23 mouse cellular contexts compared by ENCODE assay signal in genomic region chr6:50960341-50960740, GRCm38 (mm10).
A peak's percentile ranks its signal among the peaks of the same experiment; 100 is the strongest.
DNase-seq lines count a peak whose midpoint lies in the region; ATAC-seq lines count a peak whose summit lies in the region.
"Had no signal": no experiment of that assay in that cellular context is flagged by ENCODE, and none has a peak within 500 bp of the region (broad histone marks: within the 10 kb centered on the region; RNA-seq: fewer than 3 reads in every experiment).

No protein-coding gene starts in this region.

- no peaks in the 10 kb centered on the region for H3K27me3 ChIP-seq in forebrain, embryonic 11.5 days (ENCODE audit: control insufficient read depth, insufficient read depth, low read length)
- H3K27me3 ChIP-seq in forebrain, embryonic 15.5 days = no peaks in the 10 kb centered on the region
- no peaks in the 10 kb centered on the region for H3K27me3 ChIP-seq in embryonic facial prominence, embryonic 12.5 days
- no peaks in the 10 kb centered on the region for H3K27me3 ChIP-seq in limb, embryonic 10.5 days (ENCODE audit: low read depth, poor library complexity, severe bottlenecking)
- H3K27me3 ChIP-seq: embryonic facial prominence, embryonic 15.5 days; forebrain, embryonic 13.5 days; heart, embryonic 15.5 days had no signal

- no peak overlapping the region for H3K4me2 ChIP-seq in forebrain, embryonic 11.5 days (ENCODE audit: low read depth, low read length, severe bottlenecking)
- no peak overlapping the region for H3K4me2 ChIP-seq in forebrain, embryonic 15.5 days (replicated peaks)
- H3K4me2 ChIP-seq in embryonic facial prominence, embryonic 12.5 days (replicated peaks) = no peak overlapping the region
- H3K4me2 ChIP-seq: embryonic facial prominence, embryonic 15.5 days; forebrain, embryonic 13.5 days; heart, embryonic 11.5 days; heart, embryonic 15.5 days; hindbrain, embryonic 14.5 days had no signal

- no peak for ATAC-seq in forebrain, embryonic 11.5 days (replicated peaks; ENCODE audit: low FRiP score)
- no peak for ATAC-seq in forebrain, embryonic 15.5 days (replicated peaks)
- no peak for ATAC-seq in embryonic facial prominence, embryonic 12.5 days (ENCODE audit: insufficient number of reproducible peaks, insufficient read depth, low FRiP score, low TSS enrichment)
- no peak for ATAC-seq in megakaryocyte, adult 5-6 weeks (ENCODE audit: poor library complexity, severe bottlenecking)
- ATAC-seq in erythroblast, adult 5-6 weeks (replicated peaks; ENCODE audit: low FRiP score, poor library complexity, severe bottlenecking) = no peak
- ATAC-seq: forebrain, embryonic 13.5 days; intestine, embryonic 16.5 days had no signal

- no peak overlapping the region for H3K27ac ChIP-seq in forebrain, embryonic 11.5 days (ENCODE audit: low read depth, low read length)
- H3K27ac ChIP-seq in forebrain, embryonic 15.5 days (replicated peaks) = no peak overlapping the region
- peak overlapping the region; percentile 51 for H3K27ac ChIP-seq in embryonic facial prominence, embryonic 12.5 days
- H3K27ac ChIP-seq in limb, embryonic 10.5 days = 0 out of 2 replicates have a peak overlapping the region, but pooled peaks have one; percentile 14
- H3K27ac ChIP-seq: forebrain, embryonic 13.5 days; heart, embryonic 15.5 days; hindbrain, embryonic 14.5 days had no signal

- no peaks in the 10 kb centered on the region for H3K36me3 ChIP-seq in forebrain, embryonic 11.5 days (ENCODE audit: control insufficient read depth, insufficient read depth, low read length)
- H3K36me3 ChIP-seq in forebrain, embryonic 15.5 days = no peaks in the 10 kb centered on the region
- H3K36me3 ChIP-seq in embryonic facial prominence, embryonic 12.5 days = no peaks in the 10 kb centered on the region
- H3K36me3 ChIP-seq in limb, embryonic 10.5 days = no peaks in the 10 kb centered on the region
- H3K36me3 ChIP-seq: embryonic facial prominence, embryonic 15.5 days; heart, embryonic 15.5 days; hindbrain, embryonic 10.5 days had no signal

- no peaks in the 10 kb centered on the region for H3K4me1 ChIP-seq in forebrain, embryonic 11.5 days (replicated peaks; ENCODE audit: control insufficient read depth, insufficient read depth, low read length)
- 0 out of 2 replicates have a peak, but pooled peaks cover 4% of the 10 kb centered on the region for H3K4me1 ChIP-seq in forebrain, embryonic 15.5 days
- H3K4me1 ChIP-seq in embryonic facial prominence, embryonic 12.5 days = peaks cover 17% of the 10 kb centered on the region; the same call in 1 of the 2 replicates
- H3K4me1 ChIP-seq in limb, embryonic 10.5 days = peaks cover 61% of the 10 kb centered on the region
- H3K4me1 ChIP-seq: heart, embryonic 15.5 days had no signal

- no peaks in the 10 kb centered on the region for H3K9me3 ChIP-seq in forebrain, embryonic 11.5 days (ENCODE audit: control insufficient read depth, low read length)
- H3K9me3 ChIP-seq in forebrain, embryonic 15.5 days = no peaks in the 10 kb centered on the region
- H3K9me3 ChIP-seq in embryonic facial prominence, embryonic 12.5 days = no peaks in the 10 kb centered on the region
- no peaks in the 10 kb centered on the region for H3K9me3 ChIP-seq in limb, embryonic 10.5 days (replicated peaks)
- H3K9me3 ChIP-seq: embryonic facial prominence, embryonic 15.5 days; forebrain, embryonic 13.5 days; heart, embryonic 15.5 days; hindbrain, embryonic 10.5 days had no signal

- WGBS in forebrain, embryonic 11.5 days = 83% methylated on average over 5 of the region's 5 CpGs
- WGBS in forebrain, embryonic 15.5 days = 71% methylated on average over 5 of the region's 5 CpGs
- 62% methylated on average over 5 of the region's 5 CpGs for WGBS in embryonic facial prominence, embryonic 12.5 days
- WGBS in limb, embryonic 10.5 days = 78% methylated on average over 5 of the region's 5 CpGs

- H3K9ac ChIP-seq in forebrain, embryonic 11.5 days (ENCODE audit: low read length) = no peak overlapping the region
- H3K9ac ChIP-seq in forebrain, embryonic 15.5 days (replicated peaks) = no peak overlapping the region
- H3K9ac ChIP-seq in embryonic facial prominence, embryonic 12.5 days = no peak overlapping the region
- H3K9ac ChIP-seq: embryonic facial prominence, embryonic 15.5 days; forebrain, embryonic 13.5 days; heart, embryonic 15.5 days; hindbrain, embryonic 14.5 days had no signal

- no peak overlapping the region for H3K4me3 ChIP-seq in forebrain, embryonic 11.5 days (ENCODE audit: low read depth, low read length)
- no peak overlapping the region for H3K4me3 ChIP-seq in forebrain, embryonic 15.5 days
- H3K4me3 ChIP-seq in embryonic facial prominence, embryonic 12.5 days = no peak overlapping the region
- no peak overlapping the region for H3K4me3 ChIP-seq in limb, embryonic 10.5 days
- H3K4me3 ChIP-seq: embryonic facial prominence, embryonic 15.5 days; forebrain, embryonic 13.5 days; heart, embryonic 15.5 days; hindbrain, embryonic 10.5 days had no signal

- peak; percentile 10 for DNase-seq in forebrain, embryonic 11.5 days (ENCODE audit: low spot score)
- DNase-seq in 3T3-L1 (ENCODE audit: low read depth, low spot score) = peak; percentile 66
- no peak for DNase-seq in limb, embryonic 10.5 days (ENCODE audit: low spot score)
- DNase-seq: adrenal gland, postnatal 10 days; cerebellum, adult 11 months; cerebellum, adult 8-10 months; cerebellum, postnatal 14 days; embryo, embryonic 11 days; gastrocnemius, postnatal 36 days; heart, adult 18-20 months; heart, postnatal 14 days; kidney, adult 2 months had no signal

Comparison
In these comparisons a context has a peak if more than half of its experiments do, and no peak if none do; other contexts are left out.
1. H3K27ac ChIP-seq: peak in embryonic facial prominence, embryonic 12.5 days (single experiment) and limb, embryonic 10.5 days (single experiment); none in forebrain, embryonic 11.5 days (single experiment) and forebrain, embryonic 15.5 days (single experiment).